Mouse (Mus musculus) adrenal gland, adult 18-20 months (tissue): ENCODE data around the gene Vps26b. TPM values are rescaled to one million over a fixed set of nuclear protein-coding genes. Genes with fewer than 3 reads are reported as not detected.

Source experiments
- DNase-seq, 2 experiments: peaks; one replicate each; pipeline ENCODE4 v3.0.0; 2021 to 2022; ENCODE audit warnings: low spot score in 2 of 2
- long read RNA-seq, 2 experiments: library from polyadenylated mRNA; stranded (forward); transcript quantifications; one replicate each; pipeline ENCODE4 v2.0.0; 2021
- total RNA-seq, 2 experiments: library from RNA; stranded (reverse); gene quantifications; 1 replicate in 1 of 2; 2 replicates in 1 of 2; pipeline ENCODE4 v1.2.3; 2021

The Vps26b gene
- 10 to 100 TPM; 29.1 to 36.7 TPM for total RNA-seq
- long read RNA-seq, experiment 1, transcript Vps26b-201 (6 exons, 3,575 nt): major isoform, 32 of 35 reads
- long read RNA-seq, experiment 1, partial matches to known transcripts: 2 of 35 reads
- long read RNA-seq, experiment 1, other reads (novel, unspliced or antisense): 1 of 35 reads
- long read RNA-seq, experiment 2, transcript Vps26b-201 (6 exons, 3,575 nt): major isoform, 58 of 63 reads
- long read RNA-seq, experiment 2, partial matches to known transcripts: 1 of 63 reads
- long read RNA-seq, experiment 2, other reads (novel, unspliced or antisense): 4 of 63 reads

GRCm38 (mm10) chr9:27029828-27030762, at the start of gene Vps26b, which contains the start of gene Ncapd3:
Vps26b (minus strand) TSS chr9:27030065.
Ncapd3 (plus strand) TSS chr9:27030175.
- DNase-seq: peak; percentile 90

GRCm38 (mm10) chr9:27075812-27076211, 45.9 kb upstream of the Vps26b start:
- DNase-seq: no peak

- DNase-seq: no peak
These were observed 44.8 kb upstream of the Vps26b start for GRCm38 (mm10) chr9:27074677-27075076.

GRCm38 (mm10) chr9:27070895-27071294, 41.0 kb upstream of the Vps26b start:
- no peak for DNase-seq

- no peak for DNase-seq
These were observed 28.5 kb upstream of the Vps26b start for GRCm38 (mm10) chr9:27058341-27058740.

- no peak for DNase-seq
These were observed 19.6 kb upstream of the Vps26b start for GRCm38 (mm10) chr9:27049492-27049891.

- no peak for DNase-seq
These were observed 14.0 kb upstream of the Vps26b start for GRCm38 (mm10) chr9:27043892-27044291.

GRCm38 (mm10) chr9:27030763-27031100, 867 bp upstream of the Vps26b start:
- no peak for DNase-seq

GRCm38 (mm10) chr9:27029022-27029827, 640 bp downstream of the Vps26b start:
- peak; percentile 32 to 59 for DNase-seq

GRCm38 (mm10) chr9:27026708-27027107, 3.2 kb downstream of the Vps26b start:
- DNase-seq: no peak

- DNase-seq: no peak
These were observed 6.2 kb downstream of the Vps26b start for GRCm38 (mm10) chr9:27023681-27024080.

GRCm38 (mm10) chr9:27018961-27019360, 10.9 kb downstream of the Vps26b start:
- DNase-seq: no peak

- DNase-seq: no peak
These were observed 18.3 kb downstream of the Vps26b start for GRCm38 (mm10) chr9:27011572-27011971.

GRCm38 (mm10) chr9:27009231-27009630, 20.6 kb downstream of the Vps26b start:
- DNase-seq: no peak

- no peak for DNase-seq
These were observed 23.0 kb downstream of the Vps26b start for GRCm38 (mm10) chr9:27006866-27007265.

- no peak for DNase-seq
These were observed 23.9 kb downstream of the Vps26b start for GRCm38 (mm10) chr9:27005933-27006332.

GRCm38 (mm10) chr9:27005231-27005630, 24.6 kb downstream of the Vps26b start:
- no peak for DNase-seq

- peak; percentile 86 to 88 for DNase-seq
These were observed 30.1 kb downstream of the Vps26b start, which contains the start of the genes Acad8 and Thyn1 for GRCm38 (mm10) chr9:26999461-27000395. Acad8 (minus strand) TSS chr9:26999566. Thyn1 (plus strand) TSS chr9:26999710.

- DNase-seq: no peak
These were observed 31.0 kb downstream of the Vps26b start for GRCm38 (mm10) chr9:26998669-26999460.
